Mouse (Mus musculus) intestine, embryonic 15.5 days (tissue): ENCODE measurements at regions not wholly inside any gene's neighbourhood (a gene's known extent, or its start where the extent isn't known, plus 50 kb on each side); places are given as distances from the start of the nearest gene placed in this dataset.

Experiments
- ATAC-seq: fragments of 200-750 bp; cut with Nextera tagmentation; 2 replicates; pipeline ENCODE4 v1.8.0; 2017; ENCODE audit warnings: moderate TSS enrichment, moderate library complexity
- H3K27ac ChIP-seq: fragments of 300-500 bp; sonication (generic); 2 replicates; pipeline ENCODE4 v1.5.1; 2015; ENCODE audit warnings: mild to moderate bottlenecking, inconsistent platforms
- H3K27me3 ChIP-seq: fragments of 300-500 bp; sonication (generic); replicated peaks from 2 replicates; pipeline ENCODE4 v1.6.1; 2015; ENCODE audit warnings: inconsistent platforms
- H3K36me3 ChIP-seq: fragments of 300-500 bp; sonication (generic); 2 replicates; pipeline ENCODE4 v1.6.1; 2015; ENCODE audit warnings: inconsistent platforms
- H3K4me1 ChIP-seq: fragments of 300-500 bp; sonication (generic); replicated peaks from 2 replicates; pipeline ENCODE4 v1.6.1; 2015; ENCODE audit warnings: inconsistent platforms
- H3K4me2 ChIP-seq: fragments of 300-500 bp; sonication (generic); replicated peaks from 2 replicates; pipeline ENCODE4 v1.6.1; 2015; ENCODE audit warnings: mild to moderate bottlenecking, inconsistent platforms
- H3K4me3 ChIP-seq: fragments of 300-500 bp; sonication (generic); replicated peaks from 2 replicates; pipeline ENCODE4 v1.5.1; 2015; ENCODE audit warnings: inconsistent platforms
- H3K9ac ChIP-seq: fragments of 300-500 bp; sonication (generic); 2 replicates; pipeline ENCODE4 v1.6.1; 2015; ENCODE audit warnings: inconsistent platforms
- H3K9me3 ChIP-seq: fragments of 300-500 bp; sonication (generic); 2 replicates; pipeline ENCODE4 v1.6.1; 2016; ENCODE audit warnings: inconsistent platforms
- WGBS: fragments of 180-500 bp; shearing (Covaris S2); methylation state at CpG from one replicate; pipeline ENCODE4 v1.1.7; 2015; 5-methylcytosine and 5-hydroxymethylcytosine counted together

GRCm38 (mm10) chr1:38739018-38739417, 74.3 kb upstream of the Aff3 start:
- no peak for ATAC-seq
- Histone ChIP-seq H3K36me3 (no peaks in the 10 kb centered on the region), H3K4me2 (no peak overlapping the region), H3K27me3 (no peaks in the 10 kb centered on the region), H3K4me1 (no peaks in the 10 kb centered on the region), H3K9ac (no peak overlapping the region), H3K9me3 (no peaks in the 10 kb centered on the region), H3K27ac (no peak overlapping the region), H3K4me3 (no peak overlapping the region)

GRCm38 (mm10) chr1:38735768-38736167, 71.0 kb upstream of the Aff3 start:
- H3K27me3 ChIP-seq: no peaks in the 10 kb centered on the region
- H3K4me1 ChIP-seq: no peaks in the 10 kb centered on the region
- no peaks in the 10 kb centered on the region for H3K36me3 ChIP-seq
- no peak overlapping the region for H3K9ac ChIP-seq
- no peak overlapping the region for H3K4me2 ChIP-seq
- H3K4me3 ChIP-seq: no peak overlapping the region
- H3K27ac ChIP-seq: no peak overlapping the region
- ATAC-seq: no peak
- WGBS: 59% methylated on average over 8 of the region's 8 CpGs
- H3K9me3 ChIP-seq: no peaks in the 10 kb centered on the region

- H3K27ac ChIP-seq: no peak overlapping the region
- no peaks in the 10 kb centered on the region for H3K36me3 ChIP-seq
- no peak for ATAC-seq
- H3K27me3 ChIP-seq: no peaks in the 10 kb centered on the region
- H3K4me1 ChIP-seq: no peaks in the 10 kb centered on the region
- no peaks in the 10 kb centered on the region for H3K9me3 ChIP-seq
- no peak overlapping the region for H3K9ac ChIP-seq
- no peak overlapping the region for H3K4me2 ChIP-seq
- no peak overlapping the region for H3K4me3 ChIP-seq
Observed at GRCm38 (mm10) chr1:38733201-38733600, 68.4 kb upstream of the Aff3 start.

- H3K36me3 ChIP-seq: no peaks in the 10 kb centered on the region
- H3K27me3 ChIP-seq: no peaks in the 10 kb centered on the region
- no peak overlapping the region for H3K4me2 ChIP-seq
- H3K4me1 ChIP-seq: no peaks in the 10 kb centered on the region
- H3K9ac ChIP-seq: no peak overlapping the region
- no peak overlapping the region for H3K27ac ChIP-seq
- 81% methylated on average over 10 of the region's 10 CpGs for WGBS
- no peaks in the 10 kb centered on the region for H3K9me3 ChIP-seq
- no peak overlapping the region for H3K4me3 ChIP-seq
- no peak for ATAC-seq
Observed at GRCm38 (mm10) chr1:38729977-38730782, 65.4 kb upstream of the Aff3 start.

GRCm38 (mm10) chr1:38725805-38726204, 61.0 kb upstream of the Aff3 start:
- H3K4me1 ChIP-seq: no peaks in the 10 kb centered on the region
- WGBS: 90% methylated on average over 9 of the region's 9 CpGs
- ATAC-seq: no peak
- no peak overlapping the region for H3K4me2 ChIP-seq
- no peaks in the 10 kb centered on the region for H3K27me3 ChIP-seq
- no peaks in the 10 kb centered on the region for H3K36me3 ChIP-seq
- H3K27ac ChIP-seq: no peak overlapping the region
- no peak overlapping the region for H3K9ac ChIP-seq
- H3K9me3 ChIP-seq: no peaks in the 10 kb centered on the region
- H3K4me3 ChIP-seq: no peak overlapping the region

- WGBS: 85% methylated on average over 14 of the region's 14 CpGs
- Histone ChIP-seq H3K4me3 (no peak overlapping the region), H3K27ac (no peak overlapping the region), H3K4me1 (no peaks in the 10 kb centered on the region), H3K9ac (no peak overlapping the region), H3K9me3 (no peaks in the 10 kb centered on the region), H3K4me2 (no peak overlapping the region), H3K27me3 (no peaks in the 10 kb centered on the region), H3K36me3 (no peaks in the 10 kb centered on the region)
- ATAC-seq: no peak
Observed at GRCm38 (mm10) chr1:38724631-38725030, 59.9 kb upstream of the Aff3 start.

- Histone ChIP-seq H3K27ac (no peak overlapping the region), H3K4me3 (no peak overlapping the region), H3K9ac (no peak overlapping the region), H3K36me3 (no peaks in the 10 kb centered on the region), H3K4me2 (no peak overlapping the region), H3K4me1 (no peaks in the 10 kb centered on the region), H3K9me3 (no peaks in the 10 kb centered on the region), H3K27me3 (no peaks in the 10 kb centered on the region)
- no peak for ATAC-seq
- 89% methylated on average over 10 of the region's 10 CpGs for WGBS
Observed at GRCm38 (mm10) chr1:38722155-38722554, 57.4 kb upstream of the Aff3 start.

- no peaks in the 10 kb centered on the region; the same call in 1 of the 2 replicates for H3K4me1 ChIP-seq
- H3K9ac ChIP-seq: no peak overlapping the region
- WGBS: 51% methylated on average over 9 of the region's 9 CpGs
Observed at GRCm38 (mm10) chr1:38720287-38720686, 55.5 kb upstream of the Aff3 start.

GRCm38 (mm10) chr1:38715621-38716020, 50.9 kb upstream of the Aff3 start:
- H3K4me1 ChIP-seq: no peaks in the 10 kb centered on the region; the same call in 1 of the 2 replicates
- peak overlapping the region; percentile 11; the same call in 1 of the 2 replicates for H3K27ac ChIP-seq
- H3K36me3 ChIP-seq: no peaks in the 10 kb centered on the region
- ATAC-seq: no peak
- H3K9me3 ChIP-seq: no peaks in the 10 kb centered on the region
- no peak overlapping the region for H3K4me3 ChIP-seq
- no peaks in the 10 kb centered on the region for H3K27me3 ChIP-seq
- no peak overlapping the region for H3K4me2 ChIP-seq
- no peak overlapping the region for H3K9ac ChIP-seq
- WGBS: 55% methylated on average over 4 of the region's 4 CpGs

More at GRCm38 (mm10) chr1:38720287-38720686, 55.5 kb upstream of the Aff3 start:
- Histone ChIP-seq H3K27me3 (no peaks in the 10 kb centered on the region), H3K9me3 (no peaks in the 10 kb centered on the region), H3K4me2 (no peak overlapping the region), H3K4me3 (no peak overlapping the region), H3K27ac (no peak overlapping the region), H3K36me3 (no peaks in the 10 kb centered on the region)
- ATAC-seq: no peak
